Mouse (Mus musculus): ENCODE results near the gene Lyve1.

DNA sequence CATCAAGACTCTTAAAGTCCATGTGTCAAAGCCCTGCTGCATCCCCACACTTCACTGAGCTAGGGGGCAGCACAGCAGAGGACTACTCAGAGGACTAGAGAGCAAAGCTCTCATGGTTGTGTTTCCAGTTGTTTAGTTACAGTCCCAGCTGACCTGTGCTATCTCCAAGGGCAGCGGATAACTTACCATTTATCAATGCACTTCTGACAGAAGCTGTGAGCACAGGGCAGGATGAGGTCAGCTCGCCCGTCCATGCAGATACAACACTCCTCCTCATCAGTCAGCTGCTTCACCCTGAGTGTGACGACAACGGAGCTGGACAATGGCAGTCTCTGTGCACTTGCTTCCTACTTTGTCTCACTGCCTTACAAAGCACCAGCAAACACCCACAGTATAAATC, 42.0 kb downstream of the Lyve1 start:
- TF ChIP-seq CTCF (IDR thresholded peaks at IDR 0.05) (peak; percentile 57), EP300 (IDR thresholded peaks at IDR 0.05) (no peak)
